Mouse (Mus musculus): ENCODE results near the gene Ifitm2. TPM values are rescaled to one million over a fixed set of nuclear protein-coding genes. Genes with fewer than 3 reads are reported as not detected.

Gene Ifitm2
- 1,000 to 10,000 TPM; 1,104 to 1,118 TPM for total RNA-seq (2023)

GRCm38 (mm10) chr7:140955758-140956555 is at the start of gene Ifitm2, which contains the start of gene Gm45717:
Gene Ifitm2 (minus strand): TSS chr7:140955987.
Gene Gm45717 (minus strand): TSS chr7:140955937.

GRCm38 (mm10) chr7:140966921-140967320 is 11.1 kb upstream of the Ifitm2 start, which contains the start of gene Ifitm1:
Gene Ifitm1 (plus strand): TSS chr7:140967221.

GRCm38 (mm10) chr7:140949824-140950530 is 5.8 kb downstream of the Ifitm2 start, which contains the start of gene Ifitm5:
Gene Ifitm5 (minus strand): TSS chr7:140950291.

GRCm38 (mm10) chr7:140941222-140942051 is 14.3 kb downstream of the Ifitm2 start, which contains the start of gene Pgghg:
Gene Pgghg (plus strand): TSS chr7:140941391.

GRCm38 (mm10) chr7:140920418-140921029 is 35.3 kb downstream of the Ifitm2 start, which contains the start of gene Nlrp6:
Gene Nlrp6 (plus strand): TSS chr7:140920902.

Other genes starting within 250 kb of the Ifitm2 start
- gene Cyp2e1, start 192.2 kb downstream of the Ifitm2 start, total RNA-seq (2023): not detected
- not detected for gene Syce1, start 168.1 kb downstream of the Ifitm2 start, total RNA-seq (2023)
- gene Zfp941, start 133.8 kb downstream of the Ifitm2 start, total RNA-seq (2023): under 1 TPM in 1 of 2 experiments, not detected in 1; 0.16 TPM
- gene Urah, start 121.0 kb downstream of the Ifitm2 start, total RNA-seq (2023): not detected
- gene Scgb1c1, start 110.4 kb downstream of the Ifitm2 start, total RNA-seq (2023): not detected
- not detected for gene Odf3, start 108.2 kb downstream of the Ifitm2 start, total RNA-seq (2023)
- gene Gm45785, start 99.7 kb downstream of the Ifitm2 start, total RNA-seq (2023): not detected
- 100 to 1,000 TPM in 1 of 2 experiments, 10 to 100 TPM in 1; 99.0 to 111 TPM for gene Ric8a, start 99.0 kb downstream of the Ifitm2 start, total RNA-seq (2023)
- gene Bet1l, start 98.4 kb downstream of the Ifitm2 start, total RNA-seq (2023): 10 to 100 TPM; 20.9 to 27.1 TPM
- 10 to 100 TPM; 75.0 to 81.5 TPM for gene Psmd13, start 74.0 kb downstream of the Ifitm2 start, total RNA-seq (2023)
- gene Sirt3, start 73.7 kb downstream of the Ifitm2 start, total RNA-seq (2023): 10 to 100 TPM; 11.4 to 16.2 TPM
- gene Cox8b, start 55.5 kb downstream of the Ifitm2 start, total RNA-seq (2023): not detected
- gene Nlrp6, start 35.1 kb downstream of the Ifitm2 start, total RNA-seq (2023): not detected
- gene Pgghg, start 14.6 kb downstream of the Ifitm2 start, total RNA-seq (2023): 10 to 100 TPM; 21.1 to 25.3 TPM
- 1 to 10 TPM; 3.9 to 6.1 TPM for gene Ifitm5, start 5.7 kb downstream of the Ifitm2 start, total RNA-seq (2023)
- not detected for gene Gm45717, start 50 bp downstream of the Ifitm2 start, total RNA-seq (2023)
- 10 to 100 TPM; 85.9 to 92.5 TPM for gene Ifitm1, start 11.2 kb upstream of the Ifitm2 start, total RNA-seq (2023)
- gene Ifitm3, start 54.8 kb upstream of the Ifitm2 start, total RNA-seq (2023): 1,000 to 10,000 TPM; 1,975 to 2,125 TPM
- 100 to 1,000 TPM; 424 to 464 TPM for gene Ifitm6, start 61.9 kb upstream of the Ifitm2 start, total RNA-seq (2023)
- not detected for gene Gm17387, start 73.1 kb upstream of the Ifitm2 start, total RNA-seq (2023)
- gene B4galnt4, start 105.1 kb upstream of the Ifitm2 start, total RNA-seq (2023): under 1 TPM in 1 of 2 experiments, not detected in 1; 0.27 TPM
- 1 to 10 TPM; 5.5 to 7.9 TPM for gene Pkp3, start 122.2 kb upstream of the Ifitm2 start, total RNA-seq (2023)
- gene Sigirr, start 144.6 kb upstream of the Ifitm2 start, total RNA-seq (2023): 1 to 10 TPM; 3.8 to 9.0 TPM
- gene Ano9, start 161.8 kb upstream of the Ifitm2 start, total RNA-seq (2023): not detected
- 1 to 10 TPM; 6.3 to 8.8 TPM for gene Ptdss2, start 166.4 kb upstream of the Ifitm2 start, total RNA-seq (2023)
- 100 to 1,000 TPM; 144 to 160 TPM for gene Rnh1, start 216.9 kb upstream of the Ifitm2 start, total RNA-seq (2023)
- 10 to 100 TPM; 24.5 to 27.3 TPM for gene Hras, start 238.0 kb upstream of the Ifitm2 start, total RNA-seq (2023)
- 1 to 10 TPM; 5.6 to 6.2 TPM for gene Lrrc56, start 238.2 kb upstream of the Ifitm2 start, total RNA-seq (2023)

Data from monocyte, adult 59 days (primary cell).